Mouse (Mus musculus): ENCODE results near the gene Plek.

Plek gene

DNA sequence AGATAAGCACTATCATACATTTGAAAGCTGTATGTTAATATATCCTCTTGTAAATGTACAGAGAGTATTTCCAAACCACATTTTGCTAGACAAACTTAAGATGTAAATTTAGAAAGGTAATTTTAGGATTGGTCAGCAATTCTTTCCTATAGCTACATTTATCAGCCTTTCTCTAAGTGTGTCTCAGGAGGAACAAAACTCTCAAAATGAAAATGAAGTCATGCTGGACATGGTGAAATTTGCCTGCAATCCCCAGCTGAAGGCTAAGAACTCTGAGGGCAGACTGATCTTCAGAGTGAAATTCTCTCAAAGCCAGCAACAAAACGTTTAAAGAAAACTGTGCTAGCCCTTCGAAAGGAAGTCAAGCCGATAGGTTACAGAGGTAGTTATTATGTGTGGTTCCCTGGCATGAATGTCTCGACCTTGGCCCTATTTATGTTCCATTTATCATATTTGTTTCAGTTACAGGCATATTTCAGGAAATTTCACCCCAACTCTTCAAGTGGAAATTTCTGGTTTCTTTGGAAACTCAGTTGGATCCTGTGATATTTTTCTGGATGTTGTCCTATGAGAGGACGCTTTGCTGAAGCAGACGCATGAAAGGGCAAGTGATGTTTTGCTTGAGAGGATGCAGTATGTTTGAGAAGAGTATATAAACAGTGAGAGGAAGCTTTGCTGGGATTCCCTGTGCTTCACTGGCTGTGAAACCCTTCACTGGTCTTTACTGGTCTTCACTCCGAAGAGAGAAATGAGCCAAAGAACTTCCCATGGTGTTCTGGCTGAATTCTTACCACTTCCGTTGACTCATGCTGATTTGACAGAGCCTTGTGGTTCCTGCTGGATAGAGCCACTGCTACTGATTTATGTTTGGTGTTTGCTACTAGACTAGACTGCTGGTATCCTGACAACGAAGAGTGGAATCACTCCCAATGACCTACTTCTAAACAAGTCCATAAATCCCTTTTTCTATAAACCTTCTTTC is 51.5 kb downstream of the Plek start:
- no peak for DNase-seq (ENCODE audit: extremely low read depth, low read depth)

DNA sequence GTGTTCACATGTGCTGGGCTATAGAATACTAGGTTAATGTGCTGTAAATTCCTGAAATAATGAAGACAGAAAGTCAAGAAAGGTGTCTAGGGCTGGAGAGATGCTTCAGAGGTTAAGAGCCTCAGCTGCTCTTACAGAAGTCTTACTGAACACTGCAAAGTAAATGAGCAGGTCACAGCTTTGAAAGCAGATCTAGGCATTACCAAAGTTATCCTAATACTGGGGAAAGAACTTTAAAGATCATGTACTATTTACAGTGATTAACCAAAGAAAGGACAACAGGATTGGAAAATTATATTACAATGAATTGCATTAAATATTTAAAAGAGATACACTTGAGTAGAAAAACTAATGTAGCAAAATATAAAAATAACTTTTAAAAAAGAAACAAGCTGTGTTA is 52.2 kb downstream of the Plek start:
- no peak for DNase-seq (ENCODE audit: extremely low read depth, low read depth)

DNA sequence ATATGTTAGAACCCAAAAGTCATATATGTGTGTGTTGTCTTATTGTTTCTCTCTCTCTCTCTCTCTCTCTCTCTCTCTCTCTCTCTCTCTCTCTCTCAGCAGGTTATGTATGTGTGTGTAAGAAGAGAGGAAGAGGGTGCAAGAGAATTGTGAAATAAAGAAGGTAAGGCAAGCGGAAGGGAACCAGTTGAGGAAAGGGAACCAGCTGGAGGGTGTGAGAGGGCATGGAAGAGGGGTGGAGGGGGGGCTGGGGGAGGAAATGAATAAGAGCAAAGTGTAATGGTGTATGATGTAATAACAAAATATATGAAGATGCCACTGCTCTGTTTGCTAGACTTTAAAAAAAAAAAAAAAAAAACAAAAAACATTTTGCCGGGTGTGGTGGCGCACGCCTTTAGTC is 52.8 kb downstream of the Plek start:
- no peak for DNase-seq (ENCODE audit: extremely low read depth, low read depth)

DNA sequence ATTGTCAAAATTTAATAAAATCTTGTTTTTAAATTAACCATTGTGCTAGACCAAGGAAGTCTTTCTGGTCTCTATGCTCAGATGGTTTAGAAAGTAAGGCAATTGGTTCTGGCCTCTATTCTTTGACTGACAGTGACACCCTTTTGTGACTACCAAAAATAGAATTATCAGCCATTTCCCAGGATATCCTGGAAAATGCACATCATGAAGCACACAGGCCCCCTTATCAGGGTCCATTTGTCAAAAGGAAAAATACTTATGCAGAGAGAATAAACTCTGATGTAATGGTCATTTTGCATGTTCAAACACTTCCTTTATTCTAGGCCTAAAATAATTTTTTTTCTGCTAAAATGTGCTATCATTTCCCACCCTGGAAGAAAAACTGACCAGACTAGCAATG is 54.7 kb downstream of the Plek start:
- DNase-seq (ENCODE audit: extremely low read depth, low read depth) = no peak

DNA sequence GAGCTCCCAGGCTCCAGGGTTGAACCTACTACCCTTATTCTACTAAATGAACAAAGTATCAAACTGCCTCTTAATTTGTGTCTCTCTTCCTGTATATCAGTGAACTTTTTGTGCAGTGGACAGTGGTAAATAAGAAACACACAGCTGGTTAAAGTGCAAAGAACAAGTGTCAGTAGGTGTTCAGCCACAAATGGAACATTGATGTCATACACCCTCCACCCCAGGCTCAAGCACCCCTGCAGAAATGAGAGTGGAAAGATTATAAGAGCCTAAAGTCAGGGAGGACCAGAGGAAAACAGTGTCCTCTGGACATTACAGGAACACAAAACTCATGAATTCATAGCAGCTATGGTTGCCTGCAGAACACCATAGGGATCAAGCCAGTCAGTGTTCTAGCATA is 55.4 kb downstream of the Plek start:
- no peak for DNase-seq (ENCODE audit: extremely low read depth, low read depth)

DNA sequence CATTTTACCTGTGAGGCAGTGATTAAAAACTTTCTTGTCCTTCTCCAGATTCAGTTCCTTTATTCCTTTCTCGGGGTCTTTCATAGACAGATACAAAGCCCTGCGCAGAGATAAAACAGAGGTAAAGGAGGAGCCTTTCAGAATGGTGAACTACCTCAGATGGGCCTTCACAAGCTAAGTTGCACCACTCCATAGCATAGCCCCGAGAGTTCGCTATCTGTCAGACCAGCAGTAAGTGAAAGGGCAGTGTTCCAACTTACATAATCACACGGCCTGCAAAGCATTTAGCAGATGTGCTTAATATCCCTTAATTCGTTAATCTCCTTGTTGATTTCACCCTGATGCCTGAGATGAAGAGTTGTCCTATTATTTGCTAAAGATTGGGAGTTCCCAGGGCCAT is 59.3 kb downstream of the Plek start:
- no peak for DNase-seq (ENCODE audit: extremely low read depth, low read depth)

DNA sequence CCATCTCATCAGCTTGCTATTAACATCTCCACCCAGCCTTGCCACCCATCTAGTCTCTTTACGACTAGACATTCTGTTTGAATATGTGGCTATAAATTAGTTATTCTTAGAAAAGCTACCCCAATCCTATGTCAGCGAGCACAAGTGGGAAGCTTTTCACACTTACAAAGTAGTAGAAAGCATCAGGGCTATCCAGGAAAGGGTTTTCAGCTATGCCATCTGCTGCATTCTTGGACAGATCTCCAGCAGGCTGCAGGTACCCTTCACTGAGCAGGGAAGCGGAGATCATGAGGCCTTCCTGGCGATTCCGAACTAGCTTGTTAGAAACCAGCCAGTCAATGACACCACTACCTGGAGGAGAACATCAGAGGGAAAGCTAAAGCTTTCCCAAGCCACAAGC is 62.3 kb downstream of the Plek start:
- DNase-seq (ENCODE audit: extremely low read depth, low read depth) = no peak

DNA sequence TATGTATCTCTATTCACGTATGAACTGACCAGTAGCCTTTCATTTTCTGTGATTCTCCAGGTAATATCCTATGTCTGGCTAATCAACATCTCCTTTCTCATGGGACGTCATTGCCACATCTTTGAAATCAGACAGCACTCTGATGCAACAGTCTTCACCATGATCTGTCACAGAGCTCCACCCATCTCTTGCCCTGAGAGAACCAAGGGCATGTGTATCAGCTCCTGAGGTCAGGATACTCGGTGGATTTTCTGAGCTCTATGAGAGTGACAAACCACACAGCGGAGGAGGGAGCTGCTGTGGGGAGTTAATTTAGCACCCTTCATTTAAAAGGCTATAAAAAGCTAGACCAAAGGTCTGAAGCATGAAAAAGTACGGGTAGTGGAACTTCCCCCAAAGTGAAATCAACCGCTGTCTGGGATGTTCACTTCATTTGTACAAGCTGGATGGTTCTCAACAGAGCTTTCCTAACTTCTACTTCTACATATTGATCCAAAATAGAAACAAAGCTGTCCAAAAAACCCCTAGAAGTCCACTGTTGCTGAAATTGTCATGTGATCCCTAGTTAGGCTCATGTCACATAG is 64.3 kb downstream of the Plek start:
- DNase-seq (ENCODE audit: extremely low read depth, low read depth) = no peak

DNA sequence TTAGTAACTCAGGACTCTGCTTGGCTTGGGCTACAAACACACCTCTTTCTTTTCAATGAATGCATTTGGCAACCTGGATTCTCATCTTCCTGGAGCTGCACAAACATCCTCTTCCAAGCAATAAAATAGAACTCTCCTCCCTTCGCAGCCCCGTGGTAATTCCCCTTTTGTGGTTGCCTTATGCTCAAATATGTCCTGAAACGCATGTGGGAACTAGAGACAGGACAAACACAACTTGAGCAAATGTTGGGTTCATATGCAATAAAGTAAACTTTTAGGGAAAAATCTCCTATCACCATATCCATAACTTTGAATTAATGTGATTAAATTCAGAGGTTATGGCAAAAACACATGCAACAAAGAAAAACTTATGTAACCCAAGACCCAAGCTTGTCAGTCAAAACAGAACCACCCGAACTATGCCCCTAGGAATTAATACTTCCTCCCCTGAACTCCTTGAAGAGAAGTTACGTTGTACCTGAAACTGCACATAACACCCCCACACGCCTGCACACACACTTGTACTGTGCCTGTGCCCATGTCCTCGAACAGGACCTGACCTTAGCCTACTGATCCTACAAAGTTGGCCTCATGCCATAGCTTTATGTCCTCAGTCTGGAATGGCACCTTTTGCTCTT is 65.5 kb downstream of the Plek start:
- no peak for DNase-seq (ENCODE audit: extremely low read depth, low read depth)

DNA sequence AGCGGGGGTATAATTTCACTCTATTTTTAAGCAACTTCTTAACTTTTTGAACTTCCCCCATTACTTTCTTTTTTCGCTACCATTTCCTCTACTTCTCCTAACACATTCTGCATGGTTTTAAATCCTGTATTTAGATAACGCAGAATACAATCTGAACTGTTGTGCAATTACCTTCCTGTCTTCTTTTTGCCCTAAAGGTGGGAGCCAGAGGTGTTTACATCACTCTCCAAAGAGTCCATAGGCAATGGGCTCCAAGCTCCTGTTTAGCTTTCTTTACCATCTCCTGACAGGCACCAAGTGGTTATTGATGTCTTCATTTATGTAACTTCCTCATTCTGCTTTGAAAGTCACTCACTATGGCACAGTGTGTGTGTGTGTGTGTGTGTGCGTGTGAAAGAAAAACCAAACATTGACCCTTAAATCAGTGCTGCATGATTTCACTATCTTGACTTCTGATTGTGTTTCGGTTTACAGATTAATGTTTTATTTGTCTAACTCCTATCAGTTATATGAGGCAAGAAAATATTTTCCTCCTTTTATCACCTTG is 73.9 kb downstream of the Plek start:
- DNase-seq (ENCODE audit: extremely low read depth, low read depth) = peak; percentile 54

DNA sequence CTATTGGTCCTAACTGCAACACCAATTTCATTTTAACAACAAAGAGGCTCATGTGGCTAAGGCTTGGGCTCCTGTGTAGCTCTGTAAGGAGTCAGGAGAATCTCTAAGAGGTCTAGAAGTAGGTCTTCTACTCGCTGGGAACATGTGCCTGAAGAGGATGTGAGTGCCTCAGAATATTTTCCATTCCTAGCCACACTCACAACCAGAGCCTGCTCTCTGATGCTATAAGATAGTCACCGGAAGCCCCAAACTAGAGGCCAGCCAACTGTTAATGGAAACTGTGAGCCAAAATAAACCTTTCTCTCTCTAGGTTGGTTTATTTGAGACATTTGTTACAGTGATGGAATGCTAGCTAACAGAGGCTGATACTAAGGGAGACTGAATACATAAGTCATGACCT is 74.6 kb downstream of the Plek start:
- peak; percentile 75 for DNase-seq (ENCODE audit: extremely low read depth, low read depth)

DNA sequence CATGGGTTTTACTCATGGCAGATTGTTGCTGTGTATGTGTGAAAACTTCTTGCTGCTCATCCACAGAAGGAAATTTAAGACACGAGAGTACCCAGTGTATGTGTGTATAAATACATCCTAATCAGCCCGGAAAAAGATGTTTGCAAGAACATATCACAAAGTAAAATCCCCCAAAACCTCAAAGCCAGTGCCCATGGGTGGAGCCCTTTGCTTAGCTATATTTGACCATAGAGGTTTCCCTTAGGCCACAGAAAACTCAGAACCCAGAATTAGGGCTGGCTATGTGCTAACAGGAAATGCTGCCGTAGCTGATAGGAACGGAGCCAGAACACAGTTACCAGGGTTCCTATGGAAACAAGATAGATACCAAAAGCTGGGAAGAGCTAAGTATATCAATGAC is 75.2 kb downstream of the Plek start:
- peak; percentile 98 for DNase-seq (ENCODE audit: extremely low read depth, low read depth)

DNA sequence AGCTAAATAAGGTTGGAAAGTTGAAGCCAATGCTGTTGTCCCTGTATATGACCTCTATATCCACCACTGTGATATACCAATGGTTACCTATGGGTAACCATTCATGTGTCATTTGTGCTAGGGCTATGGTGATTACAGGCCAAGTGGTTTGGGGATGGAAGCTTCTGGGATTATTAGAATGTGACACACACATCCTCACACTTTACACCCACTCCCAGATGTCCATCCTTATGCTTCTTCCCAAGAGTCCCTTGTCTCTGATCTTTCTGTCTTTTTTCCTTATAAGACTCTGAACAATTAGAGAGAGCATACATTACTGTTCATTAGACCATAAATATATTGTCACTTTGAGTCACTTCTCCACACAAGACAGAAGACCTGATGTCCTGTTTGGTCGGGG is 79.1 kb downstream of the Plek start:
- DNase-seq (ENCODE audit: extremely low read depth, low read depth) = no peak

DNA sequence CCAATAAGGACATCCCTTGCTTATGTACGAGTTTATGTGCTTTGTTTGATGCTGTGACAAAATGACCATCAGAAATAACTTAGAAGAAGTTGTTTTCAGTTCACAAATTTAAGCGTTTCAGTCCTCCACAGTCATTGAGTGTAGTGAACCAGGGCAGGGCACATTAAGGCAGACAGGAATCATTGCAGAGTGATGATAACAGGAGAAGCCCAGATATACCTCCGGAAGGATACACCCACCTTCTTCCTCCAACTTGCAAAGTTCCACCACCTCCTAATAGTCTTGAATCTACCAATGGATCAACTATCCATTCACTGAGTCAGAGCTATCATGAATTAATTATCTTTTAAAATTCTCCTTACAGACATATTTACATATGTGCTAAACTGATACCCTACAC is 80.2 kb downstream of the Plek start:
- no peak for DNase-seq (ENCODE audit: extremely low read depth, low read depth)

DNA sequence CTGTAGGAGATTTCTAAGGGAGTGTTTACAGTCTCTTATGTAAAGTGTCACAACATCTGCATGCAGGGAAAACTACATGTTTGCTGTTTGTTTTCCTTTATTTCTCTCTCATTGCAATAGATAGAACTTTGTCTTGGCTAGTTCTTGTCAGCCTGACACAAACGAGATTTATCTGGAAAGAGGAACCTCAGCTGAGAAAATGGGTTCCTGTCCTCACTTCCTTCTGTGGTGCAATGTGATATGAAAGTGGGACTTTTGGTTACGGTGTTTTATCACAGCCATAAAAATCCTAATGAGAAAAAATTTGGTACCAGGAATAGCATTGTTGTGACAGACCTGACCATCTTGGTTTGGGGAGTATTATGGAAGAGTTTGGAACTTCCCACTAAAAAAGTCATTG is 82.5 kb downstream of the Plek start:
- peak; percentile 79 for DNase-seq (ENCODE audit: extremely low read depth, low read depth)

DNA sequence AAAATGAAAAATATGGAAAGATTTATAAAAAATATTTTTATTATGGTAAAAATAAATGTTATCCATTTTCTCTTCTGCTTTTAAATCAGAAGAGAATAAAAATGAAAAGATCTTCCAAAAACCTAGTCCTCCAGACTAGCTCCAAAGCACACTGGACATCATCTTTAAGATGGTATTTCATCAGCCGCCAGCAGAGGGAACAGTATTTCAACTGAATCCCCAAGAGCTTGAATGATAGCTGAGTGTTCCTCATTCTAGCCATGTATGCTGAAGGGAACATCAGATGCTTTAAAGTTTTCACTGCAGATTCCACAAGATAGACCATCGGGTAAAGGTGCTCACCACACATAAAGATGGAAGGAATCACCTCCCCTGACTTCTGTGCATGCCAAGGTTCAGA is 84.4 kb downstream of the Plek start:
- DNase-seq (ENCODE audit: extremely low read depth, low read depth) = no peak

DNA sequence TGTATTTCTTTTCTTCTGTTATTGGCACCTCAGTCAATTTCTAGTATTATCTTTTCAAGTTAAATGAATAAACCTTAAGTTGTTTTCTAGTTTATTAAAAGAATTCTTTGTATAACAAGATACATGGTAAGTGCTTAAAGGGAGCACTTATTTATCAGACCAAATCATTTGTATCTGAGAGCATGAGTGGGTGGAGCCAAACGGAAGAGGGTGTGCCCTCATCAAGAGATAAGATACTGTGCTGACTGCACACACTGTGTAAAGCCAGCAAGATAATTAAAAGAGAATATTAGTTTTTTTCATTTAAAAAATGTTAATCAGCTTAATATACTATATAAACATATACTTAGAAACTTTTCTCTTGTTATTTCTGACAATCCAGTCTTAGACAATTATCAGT is 93.7 kb downstream of the Plek start:
- DNase-seq (ENCODE audit: extremely low read depth, low read depth) = no peak

DNA sequence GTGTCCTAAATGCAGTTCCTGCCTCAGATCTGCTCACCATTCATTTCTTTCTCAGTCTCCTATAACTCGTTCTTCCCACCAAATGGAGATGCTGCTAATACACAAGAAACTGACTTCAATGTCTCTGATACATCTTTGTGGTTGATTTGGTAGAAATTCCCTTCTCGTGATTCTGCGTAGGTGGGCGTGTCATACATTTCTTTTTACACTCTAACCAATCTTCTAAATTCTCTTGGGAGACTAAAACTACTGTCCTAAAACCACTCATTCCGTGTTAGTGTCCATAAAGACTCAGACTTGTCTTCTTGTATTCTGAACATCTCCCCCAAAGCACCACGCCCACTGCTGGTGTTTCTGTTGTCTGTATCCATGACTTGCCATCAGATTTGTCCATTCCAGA is 95.2 kb downstream of the Plek start:
- DNase-seq (ENCODE audit: extremely low read depth, low read depth) = no peak

DNA sequence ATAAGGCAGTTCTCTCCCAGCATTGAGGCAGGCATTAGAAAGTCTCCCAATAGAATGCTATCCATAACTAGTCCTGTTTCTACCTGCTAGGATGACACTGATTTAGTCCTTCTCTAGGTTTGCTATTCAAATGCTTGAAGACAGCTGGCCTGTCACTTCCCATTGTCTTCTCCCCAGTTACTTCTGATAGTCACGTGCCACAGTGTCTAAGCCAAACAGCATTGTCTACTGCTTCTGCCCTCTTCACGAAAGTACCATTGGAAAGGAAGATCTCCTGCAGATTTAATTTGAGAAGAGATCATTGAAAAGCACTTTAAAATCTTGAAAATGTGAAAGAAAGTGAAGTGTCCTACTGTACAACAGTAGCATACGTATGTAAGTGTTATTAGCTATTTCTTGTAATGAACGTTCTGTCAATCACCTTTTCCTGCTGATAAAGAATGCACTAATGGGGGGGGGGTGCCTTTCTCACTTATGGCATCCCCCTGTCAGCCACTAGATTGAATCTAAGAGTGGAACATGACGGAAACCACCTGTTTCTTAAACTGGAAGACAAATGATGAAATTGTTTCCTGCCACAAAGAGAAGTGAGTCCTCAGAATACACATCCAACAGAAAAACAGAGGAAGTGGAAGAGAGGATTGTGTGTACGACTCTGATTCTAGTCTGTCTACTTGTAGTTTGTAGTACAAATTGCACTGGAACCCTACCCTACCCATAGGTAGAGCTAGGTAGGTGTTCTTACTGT is 95.9 kb downstream of the Plek start:
- DNase-seq (ENCODE audit: extremely low read depth, low read depth) = no peak

DNA sequence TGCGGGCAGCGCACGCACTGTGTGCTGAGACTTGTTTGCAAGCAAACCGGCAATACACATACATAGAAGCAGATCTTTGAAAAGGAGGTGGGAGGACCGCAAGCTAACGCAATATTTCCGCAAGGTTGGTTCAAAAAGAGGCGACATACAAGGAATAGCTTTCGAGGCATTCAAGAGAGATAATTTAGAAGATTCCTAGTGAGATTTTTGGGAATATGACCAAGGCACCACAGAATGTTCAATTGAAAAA is 100.5 kb downstream of the Plek start:
- no peak for DNase-seq (ENCODE audit: extremely low read depth, low read depth)

DNA sequence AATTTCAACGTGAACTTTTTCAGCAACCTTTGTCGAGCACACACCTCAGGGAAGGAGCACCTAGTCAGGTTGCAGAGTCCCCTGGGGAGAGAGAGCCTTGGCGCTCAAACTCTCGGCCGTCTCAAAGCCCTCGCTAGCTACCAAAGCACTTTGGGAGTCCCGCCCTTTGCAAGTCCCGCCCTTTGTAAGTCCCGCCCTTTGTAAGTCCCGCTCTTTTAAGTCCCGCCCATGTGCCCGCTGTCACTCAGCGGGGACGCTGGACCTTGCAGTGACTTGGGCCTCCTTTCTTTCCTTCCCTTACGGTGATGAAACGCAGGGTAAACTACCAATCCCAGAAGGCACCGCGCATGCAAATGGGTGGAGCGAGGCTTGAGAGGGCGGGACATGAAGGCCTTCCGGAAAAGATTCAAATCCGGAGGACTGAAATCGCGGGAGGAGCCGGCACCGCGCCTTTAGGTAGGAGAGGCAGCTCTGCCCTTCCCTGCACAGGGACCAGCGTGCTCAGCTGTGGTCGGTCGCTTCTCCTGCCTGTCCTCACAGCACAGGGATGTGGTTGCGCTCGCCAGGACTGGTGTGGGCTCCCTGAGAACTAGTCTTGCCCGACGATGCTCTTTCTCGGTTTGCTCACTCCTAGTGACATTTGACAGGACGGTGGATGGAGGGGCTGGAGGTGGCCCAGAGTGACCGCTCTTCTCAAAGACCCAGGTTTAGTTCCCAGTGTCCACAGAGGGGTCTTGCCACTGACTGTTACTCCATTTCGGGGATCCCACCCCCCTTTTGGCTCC is 101.0 kb downstream of the Plek start, which contains the start of gene Fbxo48:
Gene Fbxo48, plus strand, starts transcription at position 400 of the 785 bp plus-strand sequence.
- peak; percentile 98 for DNase-seq (ENCODE audit: extremely low read depth, low read depth)

All from MEL-GATA-1-ER (cell line).